Mouse (Mus musculus): Measurements from ENCODE around the gene Plekhh2.

GRCm38 (mm10) chr17:84608606-84609005 is 96.9 kb downstream of the Plekhh2 start:
- TF ChIP-seq CTCF (IDR thresholded peaks at IDR 0.05; ENCODE audit: low read depth, low read length) (no peak), POLR2A (IDR thresholded peaks at IDR 0.05; ENCODE audit: borderline replicate concordance, low read depth, low read length) (no peak)

Measured in bone marrow macrophage, adult 2 months (primary cell).